Mouse (Mus musculus): ENCODE results near the gene Mgat4d. TPM values are rescaled to one million over a fixed set of nuclear protein-coding genes. Genes with fewer than 3 reads are reported as not detected.
"Not testable (repeated sequence)": the region's sequence is repeated elsewhere in the genome, so short reads cannot be mapped to it uniquely, and the experiment has no call there.

The Mgat4d gene
- polyA plus RNA-seq, 1 experiment from 2014 or later, result not detected

DNA sequence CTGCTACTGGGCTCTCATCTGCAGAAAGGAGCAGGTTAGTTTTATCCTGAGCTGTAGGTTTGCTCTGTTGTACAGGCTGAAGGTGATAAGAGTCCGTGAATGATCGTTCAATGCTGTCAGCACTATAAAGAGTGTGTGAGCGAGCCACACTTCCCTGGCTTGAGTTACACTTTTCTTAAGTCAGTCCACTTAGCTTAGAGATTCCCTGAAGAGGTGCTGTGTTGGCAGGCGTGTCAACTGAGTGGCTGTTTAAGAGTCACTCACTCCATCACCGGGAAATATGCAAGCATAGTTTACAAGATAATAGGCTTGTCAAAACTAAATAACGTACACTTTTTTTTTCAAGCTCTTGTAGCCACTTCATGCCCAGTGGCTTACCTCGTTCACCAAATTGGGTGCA is 78.7 kb downstream of the Mgat4d start:
- Histone ChIP-seq H3K9ac (replicated peaks; ENCODE audit: low read depth, low read length) (no peak overlapping the region), H3K4me1 (ENCODE audit: control insufficient read depth, insufficient read depth, low read length) (no peaks in the 10 kb centered on the region), H3K4me2 (ENCODE audit: low read depth, low read length) (no peak overlapping the region), H3K27me3 (ENCODE audit: control insufficient read depth, insufficient read depth, low read length) (no peaks in the 10 kb centered on the region), H3K36me3 (ENCODE audit: control insufficient read depth, insufficient read depth, low read length) (no peaks in the 10 kb centered on the region), H3K9me3 (ENCODE audit: control insufficient read depth, low read length) (no peaks in the 10 kb centered on the region), H3K27ac (ENCODE audit: low read depth, low read length) (no peak overlapping the region), H3K4me3 (ENCODE audit: low read depth, low read length) (no peak overlapping the region)
- ATAC-seq (ENCODE audit: low read depth), result no peak
- WGBS, result 84% methylated on average over 7 of the region's 7 CpGs

DNA sequence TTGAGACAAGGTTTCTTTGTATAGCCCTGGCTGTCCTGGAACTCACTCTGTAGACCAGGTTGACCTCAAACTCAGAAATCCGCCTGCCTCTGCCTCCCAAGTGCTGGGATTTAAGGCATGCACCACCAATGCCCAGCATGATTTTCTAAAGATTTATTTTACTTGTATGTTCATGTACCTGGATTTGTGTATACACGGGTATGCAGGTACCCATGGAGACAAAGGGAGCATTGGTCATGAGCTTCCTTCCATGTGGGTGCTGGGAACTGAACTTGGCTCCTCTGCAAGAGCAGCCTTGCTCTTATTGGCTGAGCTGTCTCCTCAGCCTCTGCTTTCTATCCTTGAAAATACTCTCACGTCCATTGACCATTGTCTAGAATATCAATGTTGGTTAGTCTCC is 80.3 kb downstream of the Mgat4d start:
- ATAC-seq (ENCODE audit: low read depth); H3K27me3 ChIP-seq (ENCODE audit: control insufficient read depth, insufficient read depth, low read length): not testable (repeated sequence)

DNA sequence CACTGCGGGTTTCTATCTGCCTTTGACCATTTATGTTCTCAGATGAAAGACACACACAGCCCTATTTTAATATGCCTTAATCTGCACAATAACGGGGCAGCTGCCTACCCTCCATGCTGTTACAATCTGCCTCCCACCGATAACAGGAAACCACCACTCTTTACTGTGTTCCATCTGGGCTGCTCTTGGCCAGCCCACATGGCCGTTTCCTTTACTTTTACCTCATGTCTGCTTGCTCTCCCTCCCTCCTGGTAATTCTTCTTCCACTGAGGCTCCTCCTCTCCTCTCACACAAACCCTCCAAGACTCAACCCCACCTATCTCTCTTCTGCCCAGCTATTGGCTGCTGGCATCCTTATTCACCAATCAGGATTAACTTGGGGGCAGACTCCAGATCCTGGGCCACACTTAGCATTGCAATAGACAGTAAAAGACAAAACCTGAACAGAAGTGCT is 80.8 kb downstream of the Mgat4d start:
- no peaks in the 10 kb centered on the region for H3K9me3 ChIP-seq (ENCODE audit: control insufficient read depth, low read length)

More for the DNA sequence above, 80.3 kb downstream of the Mgat4d start:
- not testable (repeated sequence) for H3K4me2 ChIP-seq (ENCODE audit: low read depth, low read length); H3K9me3 ChIP-seq (ENCODE audit: control insufficient read depth, low read length); H3K36me3 ChIP-seq (ENCODE audit: control insufficient read depth, insufficient read depth, low read length); H3K4me3 ChIP-seq (ENCODE audit: low read depth, low read length); H3K9ac ChIP-seq (replicated peaks; ENCODE audit: low read depth, low read length); H3K4me1 ChIP-seq (ENCODE audit: control insufficient read depth, insufficient read depth, low read length); H3K27ac ChIP-seq (ENCODE audit: low read depth, low read length)
- WGBS, result 95% methylated on average over 3 of the region's 3 CpGs

More for the DNA sequence above, 80.8 kb downstream of the Mgat4d start:
- 67% methylated on average over 4 of the region's 4 CpGs for WGBS
- H3K4me2 ChIP-seq (ENCODE audit: low read depth, low read length), result no peak overlapping the region
- H3K4me3 ChIP-seq (ENCODE audit: low read depth, low read length), result no peak overlapping the region
- H3K27ac ChIP-seq (ENCODE audit: low read depth, low read length), result no peak overlapping the region
- no peaks in the 10 kb centered on the region for H3K27me3 ChIP-seq (ENCODE audit: control insufficient read depth, insufficient read depth, low read length)
- ATAC-seq (ENCODE audit: low read depth), result no peak
- no peaks in the 10 kb centered on the region for H3K4me1 ChIP-seq (ENCODE audit: control insufficient read depth, insufficient read depth, low read length)
- H3K36me3 ChIP-seq (ENCODE audit: control insufficient read depth, insufficient read depth, low read length), result peaks cover 5% of the 10 kb centered on the region; the same call in 1 of the 2 replicates
- no peak overlapping the region for H3K9ac ChIP-seq (replicated peaks; ENCODE audit: low read depth, low read length)

Other genes starting within 250 kb of the Mgat4d start
- gene Tbc1d9, start 183.1 kb upstream of the Mgat4d start, polyA plus RNA-seq (2014; fragmentation: Nextera tagmentation; extraction: Ambion mirVana), result 19.0 and 19.7 TPM in 2 replicates
- 9.8 and 14.2 TPM in 2 replicates for gene Gm10645, start 182.3 kb upstream of the Mgat4d start, polyA plus RNA-seq (2014; fragmentation: Nextera tagmentation; extraction: Ambion mirVana)
- gene Ucp1, start 58.1 kb upstream of the Mgat4d start, polyA plus RNA-seq (2014; fragmentation: Nextera tagmentation; extraction: Ambion mirVana), result 0.44 TPM in 1 of 2 replicates, not detected in the other
- gene Elmod2, start 16.0 kb upstream of the Mgat4d start, polyA plus RNA-seq (2014; fragmentation: Nextera tagmentation; extraction: Ambion mirVana), result 24.1 and 30.7 TPM in 2 replicates
- gene Clgn, start 41.4 kb downstream of the Mgat4d start, polyA plus RNA-seq (2014; fragmentation: Nextera tagmentation; extraction: Ambion mirVana), result 15.6 and 17.9 TPM in 2 replicates
- 269 and 301 TPM in 2 replicates for gene Scoc, start 109.9 kb downstream of the Mgat4d start, polyA plus RNA-seq (2014; fragmentation: Nextera tagmentation; extraction: Ambion mirVana)
- not detected in 2 replicates for gene Olfr370, start 187.3 kb downstream of the Mgat4d start, polyA plus RNA-seq (2014; fragmentation: Nextera tagmentation; extraction: Ambion mirVana)
- gene Ndufb7, start 218.2 kb downstream of the Mgat4d start, polyA plus RNA-seq (2014; fragmentation: Nextera tagmentation; extraction: Ambion mirVana), result 348 and 353 TPM in 2 replicates

Measured in neural tube, embryonic 14.5 days (tissue).